Mouse (Mus musculus) heart, embryonic 11.5 days (tissue): ENCODE results near the gene Fes. TPM values are rescaled to one million over a fixed set of nuclear protein-coding genes. Genes with fewer than 3 reads are reported as not detected.

Experiments
- ATAC-seq: fragments of 200-750 bp; cut with Nextera tagmentation; replicated peaks from 2 replicates; pipeline ENCODE4 v1.8.0; 2017; ENCODE audit warnings: moderate library complexity; ENCODE audit not compliant: insufficient number of reproducible peaks, low FRiP score, low TSS enrichment
- H3K27ac ChIP-seq: fragments of 300-500 bp; sonication (generic); 2 replicates; pipeline ENCODE4 v1.5.1; 2014; ENCODE audit warnings: mild to moderate bottlenecking, low read depth, low read length
- H3K27me3 ChIP-seq: fragments of 300-500 bp; sonication (generic); 2 replicates; pipeline ENCODE4 v1.6.1; 2014; ENCODE audit warnings: mild to moderate bottlenecking, low read length, mixed read lengths; ENCODE audit not compliant: control insufficient read depth, insufficient read depth
- H3K36me3 ChIP-seq: fragments of 300-500 bp; sonication (generic); 2 replicates; pipeline ENCODE4 v1.6.1; 2014; ENCODE audit warnings: mild to moderate bottlenecking, low read length, moderate library complexity, mixed read lengths; ENCODE audit not compliant: control insufficient read depth, insufficient read depth
- H3K4me1 ChIP-seq: fragments of 300-500 bp; sonication (generic); 2 replicates; pipeline ENCODE4 v1.6.1; 2014; ENCODE audit warnings: low read length; ENCODE audit not compliant: control insufficient read depth, insufficient read depth
- H3K4me2 ChIP-seq: fragments of 300-500 bp; sonication (generic); 2 replicates; pipeline ENCODE4 v1.6.1; 2014; ENCODE audit warnings: mild to moderate bottlenecking, moderate library complexity
- H3K4me3 ChIP-seq: fragments of 300-500 bp; sonication (generic); 2 replicates; pipeline ENCODE4 v1.5.1; 2014; ENCODE audit warnings: low read depth, low read length
- H3K9ac ChIP-seq: fragments of 300-500 bp; sonication (generic); 2 replicates; pipeline ENCODE4 v1.6.1; 2014; ENCODE audit warnings: mild to moderate bottlenecking, low read depth, low read length, moderate library complexity
- H3K9me3 ChIP-seq: fragments of 300-500 bp; sonication (generic); replicated peaks from 2 replicates; pipeline ENCODE4 v1.6.1; 2016; ENCODE audit warnings: low read length; ENCODE audit not compliant: control insufficient read depth
- WGBS: fragments of 180-500 bp; shearing (Covaris S2); extraction: QIAGEN DNeasy Blood & Tissue Kit; methylation state at CpG from one replicate; pipeline ENCODE4 v1.1.7; 2014; ENCODE audit not compliant: insufficient replicate concordance; 5-methylcytosine and 5-hydroxymethylcytosine counted together
- polyA plus RNA-seq: library from polyadenylated mRNA; unstranded; fragments of >200 nt; fragmentation: Nextera tagmentation; extraction: Ambion mirVana; gene quantifications from 2 replicates; pipeline ENCODE4 v1.2.1, GENCODE M21; 2014

Gene Fes
- polyA plus RNA-seq, 1 experiment from 2014 or later = 7.1 TPM

DNA sequence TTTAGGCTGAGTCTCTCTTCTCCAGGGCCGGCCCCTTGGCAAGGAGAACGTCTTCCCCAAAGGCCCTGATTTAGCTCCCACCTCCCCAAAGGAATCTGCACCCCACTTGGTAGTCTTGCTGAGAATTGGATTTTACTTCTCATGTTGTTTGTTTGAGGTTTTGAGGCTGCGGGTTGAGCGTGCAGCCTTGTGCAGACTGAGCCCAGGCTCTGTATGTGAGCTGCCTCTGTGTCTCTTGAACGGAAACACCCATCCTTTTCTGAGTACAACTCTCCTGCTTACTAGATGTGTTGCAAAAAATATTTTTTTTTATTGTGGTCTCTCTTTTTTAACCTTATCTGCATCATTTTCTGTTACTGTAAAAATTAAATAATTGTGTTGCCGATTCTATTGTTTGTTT lies 33.8 kb upstream of the Fes start:
- Histone ChIP-seq H3K27ac (no peak overlapping the region), H3K9ac (no peak overlapping the region), H3K36me3 (no peaks in the 10 kb centered on the region), H3K4me1 (peaks cover 4% of the 10 kb centered on the region), H3K9me3 (no peaks in the 10 kb centered on the region), H3K4me3 (no peak overlapping the region), H3K27me3 (no peaks in the 10 kb centered on the region), H3K4me2 (no peak overlapping the region)
- no peak for ATAC-seq
- 90% methylated on average over 6 of the region's 6 CpGs for WGBS

DNA sequence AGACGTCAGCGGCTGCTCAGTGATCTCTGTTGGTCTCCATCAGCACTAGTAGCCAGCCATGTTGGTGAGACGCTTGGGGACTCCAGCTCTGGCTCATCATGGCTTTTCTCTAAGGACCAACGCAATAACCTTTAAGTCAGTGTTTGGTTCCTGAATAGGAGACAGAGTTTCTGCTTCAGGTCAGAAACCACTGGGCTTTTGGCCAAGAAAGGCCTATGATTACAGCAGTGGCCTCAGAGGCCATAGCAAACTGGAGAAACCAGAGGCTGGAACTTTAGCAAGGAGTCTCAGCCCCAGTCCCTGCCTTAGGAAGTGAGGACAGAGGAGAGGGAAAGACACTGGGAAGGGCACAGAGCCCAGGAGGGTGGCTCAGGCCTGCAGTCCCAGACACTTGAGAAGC lies 32.8 kb upstream of the Fes start:
- no peak overlapping the region for H3K4me3 ChIP-seq
- WGBS = 86% methylated on average over 4 of the region's 4 CpGs

GRCm38 (mm10) chr7:80419278-80419677 lies 31.5 kb upstream of the Fes start:
- Histone ChIP-seq H3K4me1 (peaks cover 4% of the 10 kb centered on the region), H3K4me3 (no peak overlapping the region), H3K9ac (no peak overlapping the region), H3K27ac (no peak overlapping the region), H3K4me2 (no peak overlapping the region), H3K36me3 (no peaks in the 10 kb centered on the region), H3K9me3 (no peaks in the 10 kb centered on the region), H3K27me3 (no peaks in the 10 kb centered on the region)
- WGBS = 62% methylated on average over 3 of the region's 3 CpGs
- no peak for ATAC-seq

More for the DNA sequence above, 32.8 kb upstream of the Fes start:
- no peak overlapping the region for H3K4me2 ChIP-seq
- no peak overlapping the region for H3K9ac ChIP-seq
- no peaks in the 10 kb centered on the region for H3K9me3 ChIP-seq
- ATAC-seq = no peak
- H3K36me3 ChIP-seq = no peaks in the 10 kb centered on the region
- no peak overlapping the region for H3K27ac ChIP-seq
- no peaks in the 10 kb centered on the region for H3K27me3 ChIP-seq
- H3K4me1 ChIP-seq = peaks cover 4% of the 10 kb centered on the region

DNA sequence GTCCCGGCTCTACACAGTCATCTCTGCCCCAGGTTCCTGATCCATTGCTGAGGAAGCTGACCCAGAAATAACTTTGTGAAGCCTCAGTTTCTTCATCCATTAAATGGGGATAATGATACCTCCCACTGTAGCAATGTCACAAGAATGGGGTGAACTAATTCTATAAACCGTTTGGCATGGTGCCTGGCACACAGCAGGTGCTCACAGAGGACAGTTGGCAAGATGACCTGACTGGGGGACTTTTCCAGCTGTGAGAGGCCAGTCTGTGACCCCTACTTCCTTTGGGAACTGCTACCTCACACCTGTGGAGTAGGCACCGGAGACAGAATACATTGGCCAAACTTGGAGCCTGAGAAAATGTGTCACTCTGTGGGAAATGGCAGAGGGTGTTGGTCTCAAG lies 30.3 kb upstream of the Fes start:
- 74% methylated on average over 3 of the region's 3 CpGs for WGBS
- no peak for ATAC-seq

DNA sequence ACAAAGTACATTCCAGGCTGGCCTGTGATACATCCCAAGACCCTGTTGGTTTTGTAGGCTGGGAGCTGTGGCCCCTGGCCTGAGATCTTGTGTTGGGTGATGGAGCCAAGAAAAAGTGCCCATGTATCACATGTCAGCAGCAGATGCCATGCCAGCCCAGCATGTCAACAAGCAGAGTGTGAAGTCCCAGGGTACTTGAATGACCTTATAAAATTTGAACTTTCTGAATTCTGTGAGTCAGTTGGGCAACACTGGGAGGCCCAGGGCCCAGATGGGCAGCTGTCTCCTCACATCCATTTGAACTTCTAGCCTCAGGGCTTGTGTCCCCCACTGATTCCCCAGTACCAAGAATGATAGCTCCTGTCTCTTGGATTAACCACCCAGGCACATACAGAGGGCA lies 29.9 kb upstream of the Fes start:
- Histone ChIP-seq H3K27ac (no peak overlapping the region), H3K4me3 (no peak overlapping the region), H3K9me3 (no peaks in the 10 kb centered on the region), H3K36me3 (no peaks in the 10 kb centered on the region), H3K4me1 (no peaks in the 10 kb centered on the region; the same call in 1 of the 2 replicates), H3K4me2 (no peak overlapping the region), H3K27me3 (no peaks in the 10 kb centered on the region), H3K9ac (no peak overlapping the region)
- no peak for ATAC-seq

More for the DNA sequence above, 30.3 kb upstream of the Fes start:
- no peaks in the 10 kb centered on the region for H3K36me3 ChIP-seq
- H3K27me3 ChIP-seq = no peaks in the 10 kb centered on the region
- no peaks in the 10 kb centered on the region for H3K9me3 ChIP-seq
- H3K4me3 ChIP-seq = no peak overlapping the region
- H3K4me1 ChIP-seq = peaks cover 2% of the 10 kb centered on the region
- H3K4me2 ChIP-seq = no peak overlapping the region
- no peak overlapping the region for H3K9ac ChIP-seq
- no peak overlapping the region for H3K27ac ChIP-seq

DNA sequence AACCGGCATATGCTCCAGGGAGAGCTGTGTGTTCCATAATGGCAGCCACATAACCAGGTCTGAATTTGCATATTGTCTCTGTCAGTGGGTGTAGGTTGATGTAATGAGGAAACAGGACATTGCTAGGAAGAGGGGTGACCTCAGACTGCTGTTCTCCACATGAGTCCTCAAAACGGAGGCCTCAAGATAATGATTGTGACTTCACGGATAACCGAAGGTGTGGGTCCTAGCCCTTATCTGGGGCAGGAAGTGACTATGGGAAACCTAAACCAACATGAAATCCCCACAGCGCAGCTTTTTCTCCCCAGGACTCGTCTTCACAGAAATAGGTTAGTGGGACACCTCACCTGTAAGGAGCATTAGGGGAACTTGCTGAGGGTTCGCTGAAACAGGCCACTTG lies 29.2 kb upstream of the Fes start:
- Histone ChIP-seq H3K4me1 (no peaks in the 10 kb centered on the region; the same call in 1 of the 2 replicates), H3K4me3 (no peak overlapping the region), H3K4me2 (no peak overlapping the region), H3K27me3 (no peaks in the 10 kb centered on the region), H3K9me3 (no peaks in the 10 kb centered on the region), H3K36me3 (no peaks in the 10 kb centered on the region), H3K9ac (no peak overlapping the region), H3K27ac (no peak overlapping the region)
- no peak for ATAC-seq
- 62% methylated on average over 7 of the region's 7 CpGs for WGBS

DNA sequence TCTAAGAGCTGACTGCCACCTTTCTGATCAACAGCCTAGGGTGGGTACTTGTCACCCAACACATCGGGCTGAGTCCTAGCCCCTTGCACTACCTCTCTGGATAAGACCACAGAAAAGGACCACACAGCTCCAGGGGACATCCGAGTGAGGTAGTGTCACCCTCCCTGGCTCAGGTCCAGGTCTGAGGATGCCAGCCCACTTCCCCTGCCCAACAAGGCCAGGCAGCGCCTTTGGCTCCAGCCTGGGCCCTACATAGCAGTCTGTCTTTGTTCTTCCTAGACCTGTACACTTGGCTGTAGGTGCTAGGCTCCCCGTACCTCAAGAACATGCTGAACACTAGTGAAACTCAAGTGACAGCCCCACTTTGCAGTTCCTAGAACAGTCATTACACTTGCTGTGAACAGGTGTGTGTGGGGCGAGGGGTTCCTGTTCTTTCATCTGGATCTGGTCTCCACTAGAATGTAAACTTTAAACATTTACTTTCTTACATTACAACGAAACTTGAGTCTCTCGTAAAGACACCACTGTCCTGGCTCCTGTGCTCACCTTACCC lies 26.6 kb upstream of the Fes start:
- H3K9ac ChIP-seq = no peak overlapping the region
- no peak overlapping the region for H3K4me3 ChIP-seq
- H3K27ac ChIP-seq = no peak overlapping the region
- no peaks in the 10 kb centered on the region; the same call in 1 of the 2 replicates for H3K4me1 ChIP-seq
- no peak for ATAC-seq
- WGBS = 79% methylated on average over 7 of the region's 7 CpGs
- no peaks in the 10 kb centered on the region for H3K36me3 ChIP-seq
- H3K9me3 ChIP-seq = no peaks in the 10 kb centered on the region
- H3K27me3 ChIP-seq = no peaks in the 10 kb centered on the region
- H3K4me2 ChIP-seq = no peak overlapping the region

DNA sequence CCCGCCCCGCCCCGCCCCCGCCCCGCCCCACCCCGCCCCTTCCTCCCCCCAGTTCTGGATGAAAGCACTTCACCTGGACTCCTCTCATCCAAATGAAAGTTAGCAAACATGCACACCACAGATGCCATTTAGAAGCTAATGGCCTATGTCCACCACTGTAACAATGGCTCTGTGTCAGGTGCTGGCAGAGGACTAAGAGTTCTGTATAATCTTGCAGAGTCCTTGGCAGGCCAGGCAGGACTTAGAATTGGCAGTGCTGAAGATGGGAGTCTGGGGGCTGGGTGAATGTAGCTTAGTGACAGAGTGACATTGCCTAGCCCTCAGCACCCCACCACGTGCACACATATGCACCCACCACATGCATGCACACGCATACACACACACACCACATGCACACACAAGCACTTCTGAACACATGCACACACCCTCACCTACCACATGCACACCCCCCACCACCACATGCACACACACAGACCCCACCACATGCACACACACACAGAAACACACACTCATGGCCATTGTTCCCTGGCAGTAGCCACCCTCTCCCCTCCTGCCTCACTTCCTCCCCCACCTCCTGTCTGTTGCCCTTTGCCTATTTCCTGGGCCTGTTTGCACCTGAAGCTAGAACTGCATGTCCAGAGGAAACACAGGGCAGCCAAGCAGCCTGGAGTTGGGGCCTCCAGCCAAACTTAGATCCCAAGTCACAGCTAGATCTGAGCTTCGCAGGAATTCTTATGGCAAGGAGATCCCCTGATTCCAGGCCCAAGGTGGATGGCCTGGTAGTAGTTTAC lies 26.0 kb upstream of the Fes start:
- WGBS = 82% methylated on average over 9 of the region's 9 CpGs
- Histone ChIP-seq H3K4me3 (no peak overlapping the region), H3K9ac (no peak overlapping the region), H3K27me3 (no peaks in the 10 kb centered on the region), H3K27ac (no peak overlapping the region), H3K9me3 (no peaks in the 10 kb centered on the region), H3K4me1 (no peaks in the 10 kb centered on the region), H3K36me3 (no peaks in the 10 kb centered on the region), H3K4me2 (no peak overlapping the region)
- ATAC-seq = no peak

DNA sequence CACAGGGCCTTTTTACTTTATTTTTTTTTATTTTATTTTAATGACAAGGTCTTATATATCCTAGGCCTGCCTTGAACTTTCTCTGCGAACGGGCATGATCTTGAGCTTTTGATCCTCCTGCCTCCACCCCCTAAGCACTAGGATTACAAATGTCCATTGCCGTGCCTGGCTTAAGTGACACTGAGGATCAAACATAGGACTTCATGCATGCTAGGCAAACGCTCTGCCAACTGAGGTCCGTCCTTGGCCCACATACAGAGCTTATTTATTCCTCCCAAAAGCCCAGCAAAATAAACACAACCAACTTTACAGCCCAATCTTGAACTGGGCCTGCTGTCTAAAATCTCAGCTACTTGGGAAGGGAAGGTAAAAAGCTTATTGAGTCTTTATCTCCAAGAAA lies 25.0 kb upstream of the Fes start:
- Histone ChIP-seq H3K36me3 (no peaks in the 10 kb centered on the region), H3K4me1 (no peaks in the 10 kb centered on the region), H3K4me3 (no peak overlapping the region), H3K4me2 (no peak overlapping the region), H3K27me3 (no peaks in the 10 kb centered on the region), H3K9ac (no peak overlapping the region), H3K9me3 (no peaks in the 10 kb centered on the region), H3K27ac (no peak overlapping the region)
- no peak for ATAC-seq
- 75% methylated on average over 5 of the region's 5 CpGs for WGBS
